8 mouse cellular contexts compared by ENCODE assay signal in genomic region chr14:27803961-27804360, GRCm38 (mm10).
DNase-seq lines count a peak whose midpoint lies in the region; ATAC-seq and TF ChIP-seq lines count a peak whose summit lies in the region.

No protein-coding gene starts in this region.

- H3K36me3 ChIP-seq in stomach, postnatal 0 days (ENCODE audit: control insufficient read depth, insufficient read depth, low read length): no peaks in the 10 kb centered on the region

- H3K4me3 ChIP-seq in gastrocnemius, adult 2 months: no peak overlapping the region
- H3K4me3 ChIP-seq in stomach, postnatal 0 days (ENCODE audit: low read depth, low read length): no peak overlapping the region

- no peak overlapping the region for H3K9ac ChIP-seq in stomach, postnatal 0 days (ENCODE audit: low read length)

- intact Hi-C loops in gastrocnemius, adult 2 months (cut with DNase I): no loop called here
- intact Hi-C loops in gastrocnemius, postnatal 14 days (cut with DNase I; ENCODE audit: low total_unique reads): no loop called here

- 90% methylated on average over 3 of the region's 3 CpGs for WGBS in stomach, postnatal 0 days

- no peak overlapping the region for H3K4me2 ChIP-seq in stomach, postnatal 0 days (replicated peaks; ENCODE audit: low read depth)

- TF ChIP-seq EP300 in stomach, postnatal 0 days (optimal IDR thresholded peaks at IDR 0.05): no peak

- DNase-seq in gastrocnemius, adult 2 months: no peak
- no peak for DNase-seq in gastrocnemius, postnatal 14 days
- peak; percentile 6 for DNase-seq in testis, postnatal 14 days (ENCODE audit: low spot score)
- no peak for DNase-seq in testis, postnatal 10 days (ENCODE audit: low spot score)
- peak; percentile 46 for DNase-seq in forelimb bud, embryonic 11.5 days (ENCODE audit: low read depth, low spot score)
- DNase-seq in stomach, postnatal 0 days (ENCODE audit: low spot score): peak; percentile 37
- no peak for DNase-seq in urinary bladder, postnatal 25 days (ENCODE audit: low spot score)
- DNase-seq in left cerebral cortex, adult 8-10 months (ENCODE audit: low spot score in 2 of 2): no peak

- no peaks in the 10 kb centered on the region for H3K9me3 ChIP-seq in stomach, postnatal 0 days (ENCODE audit: control insufficient read depth, low read length)

- no peaks in the 10 kb centered on the region for H3K27me3 ChIP-seq in stomach, postnatal 0 days (ENCODE audit: control insufficient read depth, insufficient read depth, low read length)

- peak; percentile 85 for TF ChIP-seq CTCF in gastrocnemius, adult 2 months (IDR thresholded peaks at IDR 0.05)
- peak; percentile 99 for TF ChIP-seq CTCF in stomach, postnatal 0 days (IDR thresholded peaks at IDR 0.05; ENCODE audit: low read depth)

- H3K27ac ChIP-seq in gastrocnemius, adult 2 months: no peak overlapping the region
- no peak overlapping the region for H3K27ac ChIP-seq in stomach, postnatal 0 days (replicated peaks)

- ATAC-seq in stomach, postnatal 0 days (ENCODE audit: low FRiP score, low TSS enrichment): no peak

- no peaks in the 10 kb centered on the region for H3K4me1 ChIP-seq in stomach, postnatal 0 days (replicated peaks; ENCODE audit: control insufficient read depth, insufficient read depth)

Comparison
In these comparisons a context has a peak if more than half of its experiments do, and no peak if none do; other contexts are left out.
1. DNase-seq: peak in testis, postnatal 14 days (single experiment), forelimb bud, embryonic 11.5 days (single experiment) and stomach, postnatal 0 days (single experiment); none in gastrocnemius, adult 2 months (single experiment), gastrocnemius, postnatal 14 days (single experiment), testis, postnatal 10 days (single experiment), urinary bladder, postnatal 25 days (single experiment) and left cerebral cortex, adult 8-10 months (0 of 2).